Mouse (Mus musculus): ENCODE measurements around the gene Manba. TPM values are rescaled to one million over a fixed set of nuclear protein-coding genes. Genes with fewer than 3 reads are reported as not detected.

Gene Manba
- polyA plus RNA-seq, 2 experiments = 4.2 to 6.5 TPM

DNA sequence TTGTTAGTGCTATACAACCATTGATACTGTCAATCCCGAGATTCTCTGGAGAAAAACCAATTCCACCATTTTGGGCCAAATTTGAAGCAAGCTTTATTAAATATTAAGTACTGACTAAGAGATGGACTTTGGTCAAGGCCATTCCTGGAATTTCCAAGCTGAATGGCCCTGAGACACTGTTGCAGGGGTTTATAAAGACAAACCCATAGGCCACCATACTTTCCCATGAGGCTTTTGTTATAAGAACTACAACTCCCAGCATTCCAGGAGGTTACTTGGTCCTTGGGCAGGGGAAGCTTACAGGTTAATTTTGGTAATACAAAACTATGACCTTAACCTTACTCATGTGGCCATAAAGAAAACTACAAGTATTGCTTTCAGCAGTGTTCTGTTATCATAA lies 22.8 kb downstream of the Manba start:
- Histone ChIP-seq H3K4me3 (replicated peaks; ENCODE audit: low read length) (no peak overlapping the region), H3K27me3 (ENCODE audit: control insufficient read depth, insufficient read depth, low read length) (no peaks in the 10 kb centered on the region), H3K9ac (ENCODE audit: low read depth, low read length, severe bottlenecking) (no peak overlapping the region), H3K36me3 (ENCODE audit: control insufficient read depth, insufficient read depth, low read length) (no peaks in the 10 kb centered on the region), H3K9me3 (ENCODE audit: control insufficient read depth, low read length) (no peaks in the 10 kb centered on the region), H3K4me1 (ENCODE audit: control insufficient read depth, insufficient read depth, low read length) (no peaks in the 10 kb centered on the region), H3K27ac (replicated peaks; ENCODE audit: low read depth, low read length) (no peak overlapping the region), H3K4me2 (replicated peaks; ENCODE audit: low read depth, low read length, severe bottlenecking) (no peak overlapping the region)
- no peak for TF ChIP-seq POLR2A (IDR thresholded peaks at IDR 0.05; ENCODE audit: borderline replicate concordance, extremely low read depth, insufficient read depth, insufficient read length)
- ATAC-seq (ENCODE audit: low FRiP score, low read depth) = no peak
- DNase-seq (ENCODE audit: low spot score) = no peak
- WGBS = 93% methylated on average over 1 of the region's 1 CpGs

DNA sequence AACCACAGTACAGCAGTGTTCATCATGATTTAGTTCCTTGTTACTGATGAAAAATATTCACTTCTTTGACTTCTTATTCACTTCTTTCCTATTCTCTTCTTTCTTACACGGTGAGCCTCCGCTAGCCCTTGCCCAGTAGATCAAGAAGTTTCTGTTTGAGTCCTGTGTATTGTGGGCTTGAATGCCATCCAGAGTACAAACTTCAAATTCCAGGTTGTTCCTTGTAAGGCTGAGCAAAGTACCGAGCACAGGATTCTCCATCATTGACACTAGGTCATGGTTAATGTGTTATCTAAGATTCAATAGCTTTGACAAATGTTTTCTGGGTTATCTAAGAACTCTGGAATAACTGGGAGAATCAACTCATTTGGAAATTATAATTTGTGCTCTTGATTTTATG lies 25.0 kb downstream of the Manba start:
- WGBS = 92% methylated on average over 3 of the region's 3 CpGs
- Histone ChIP-seq H3K36me3 (ENCODE audit: control insufficient read depth, insufficient read depth, low read length) (no peaks in the 10 kb centered on the region), H3K4me3 (replicated peaks; ENCODE audit: low read length) (no peak overlapping the region), H3K4me2 (replicated peaks; ENCODE audit: low read depth, low read length, severe bottlenecking) (no peak overlapping the region), H3K27me3 (ENCODE audit: control insufficient read depth, insufficient read depth, low read length) (no peaks in the 10 kb centered on the region), H3K27ac (replicated peaks; ENCODE audit: low read depth, low read length) (no peak overlapping the region), H3K9ac (ENCODE audit: low read depth, low read length, severe bottlenecking) (no peak overlapping the region), H3K4me1 (ENCODE audit: control insufficient read depth, insufficient read depth, low read length) (no peaks in the 10 kb centered on the region), H3K9me3 (ENCODE audit: control insufficient read depth, low read length) (no peaks in the 10 kb centered on the region)
- TF ChIP-seq POLR2A (IDR thresholded peaks at IDR 0.05; ENCODE audit: borderline replicate concordance, extremely low read depth, insufficient read depth, insufficient read length) = no peak
- DNase-seq (ENCODE audit: low spot score) = no peak
- ATAC-seq (ENCODE audit: low FRiP score, low read depth) = no peak

DNA sequence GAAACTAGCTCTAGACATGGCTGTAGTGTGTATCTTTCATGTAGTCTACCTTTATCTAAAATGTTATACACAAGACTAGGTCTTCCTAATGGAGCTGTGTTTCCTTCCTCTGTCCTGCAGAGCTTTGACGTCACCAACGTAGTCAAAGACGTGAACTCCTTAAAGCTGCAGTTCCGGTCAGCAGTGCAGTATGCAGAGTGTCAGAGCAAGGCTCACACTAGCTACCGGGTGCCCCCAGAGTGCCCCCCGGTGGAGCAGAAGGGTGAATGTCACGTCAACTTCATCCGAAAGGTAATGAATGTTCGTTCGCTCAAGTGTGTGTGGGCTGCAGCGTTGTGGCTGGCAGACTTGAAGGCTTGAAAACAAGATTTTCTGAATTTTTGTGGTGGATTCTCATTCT lies 26.3 kb downstream of the Manba start:
- no peaks in the 10 kb centered on the region for H3K27me3 ChIP-seq (ENCODE audit: control insufficient read depth, insufficient read depth, low read length)
- H3K4me2 ChIP-seq (replicated peaks; ENCODE audit: low read depth, low read length, severe bottlenecking) = no peak overlapping the region
- DNase-seq (ENCODE audit: low spot score) (no peak), ATAC-seq (ENCODE audit: low FRiP score, low read depth) (no peak)
- 42% methylated on average over 11 of the region's 11 CpGs for WGBS
- no peaks in the 10 kb centered on the region for H3K4me1 ChIP-seq (ENCODE audit: control insufficient read depth, insufficient read depth, low read length)
- H3K9me3 ChIP-seq (ENCODE audit: control insufficient read depth, low read length) = no peaks in the 10 kb centered on the region
- TF ChIP-seq POLR2A (IDR thresholded peaks at IDR 0.05; ENCODE audit: borderline replicate concordance, extremely low read depth, insufficient read depth, insufficient read length) = no peak
- H3K27ac ChIP-seq (replicated peaks; ENCODE audit: low read depth, low read length) = no peak overlapping the region
- no peaks in the 10 kb centered on the region for H3K36me3 ChIP-seq (ENCODE audit: control insufficient read depth, insufficient read depth, low read length)
- no peak overlapping the region for H3K9ac ChIP-seq (ENCODE audit: low read depth, low read length, severe bottlenecking)
- H3K4me3 ChIP-seq (replicated peaks; ENCODE audit: low read length) = no peak overlapping the region

DNA sequence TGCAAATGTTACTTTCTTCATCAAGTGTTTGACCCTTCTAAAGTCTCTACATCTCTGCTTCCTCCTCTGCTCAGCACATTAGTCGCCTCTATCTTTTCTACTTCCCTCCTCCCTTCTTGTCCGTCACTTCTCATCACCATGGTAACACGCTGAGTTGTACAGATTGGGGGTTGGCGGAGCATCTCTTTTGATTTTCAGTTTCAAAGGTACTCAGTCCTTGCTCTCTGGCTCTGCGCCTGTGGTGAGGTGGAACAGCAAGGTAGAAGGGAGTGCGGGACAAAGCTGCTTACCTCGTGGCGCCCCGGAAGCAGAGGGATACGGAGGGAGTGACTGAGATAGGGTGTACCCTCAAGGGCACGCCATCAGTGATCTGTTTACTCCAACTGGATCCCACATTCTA lies 27.9 kb downstream of the Manba start:
- H3K4me2 ChIP-seq (replicated peaks; ENCODE audit: low read depth, low read length, severe bottlenecking) = no peak overlapping the region
- WGBS = 58% methylated on average over 11 of the region's 11 CpGs
- no peaks in the 10 kb centered on the region for H3K27me3 ChIP-seq (ENCODE audit: control insufficient read depth, insufficient read depth, low read length)
- no peaks in the 10 kb centered on the region for H3K36me3 ChIP-seq (ENCODE audit: control insufficient read depth, insufficient read depth, low read length)
- no peak overlapping the region for H3K4me3 ChIP-seq (replicated peaks; ENCODE audit: low read length)
- ATAC-seq (ENCODE audit: low FRiP score, low read depth) (no peak), DNase-seq (ENCODE audit: low spot score) (no peak)
- no peak overlapping the region for H3K27ac ChIP-seq (replicated peaks; ENCODE audit: low read depth, low read length)
- H3K9ac ChIP-seq (ENCODE audit: low read depth, low read length, severe bottlenecking) = no peak overlapping the region
- H3K4me1 ChIP-seq (ENCODE audit: control insufficient read depth, insufficient read depth, low read length) = no peaks in the 10 kb centered on the region
- no peak for TF ChIP-seq POLR2A (IDR thresholded peaks at IDR 0.05; ENCODE audit: borderline replicate concordance, extremely low read depth, insufficient read depth, insufficient read length)
- H3K9me3 ChIP-seq (ENCODE audit: control insufficient read depth, low read length) = no peaks in the 10 kb centered on the region

DNA sequence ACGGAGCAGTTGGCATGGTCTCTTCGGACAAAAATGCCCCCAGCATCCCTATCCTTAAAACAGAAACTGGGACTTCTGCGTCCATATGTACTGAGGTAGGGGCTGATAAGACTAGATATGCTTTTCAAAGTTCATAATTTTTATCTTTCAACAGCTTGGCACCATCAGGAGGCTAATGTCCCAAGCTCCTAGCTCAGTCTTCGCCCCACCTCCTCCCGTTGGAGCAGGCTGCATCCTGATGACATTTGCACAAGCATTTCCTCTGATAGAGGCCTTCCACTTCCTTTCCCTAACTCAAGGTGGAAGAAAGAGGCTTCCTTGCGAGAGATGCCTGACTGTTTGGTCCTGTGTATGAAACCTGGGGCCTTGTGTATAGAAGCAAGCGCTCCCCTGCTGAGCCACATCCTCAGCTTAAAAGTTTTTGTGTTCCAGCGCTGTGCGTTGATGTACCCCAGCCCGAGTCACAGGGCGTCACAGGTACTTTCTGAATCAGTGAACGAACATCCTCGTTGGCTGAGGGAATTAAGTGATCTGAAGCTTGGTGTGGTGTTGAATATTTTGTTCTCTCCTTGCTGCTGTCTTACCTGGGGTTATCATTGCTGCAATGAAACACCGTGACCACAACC lies 28.5 kb downstream of the Manba start:
- H3K27ac ChIP-seq (replicated peaks; ENCODE audit: low read depth, low read length) = no peak overlapping the region
- TF ChIP-seq POLR2A (IDR thresholded peaks at IDR 0.05; ENCODE audit: borderline replicate concordance, extremely low read depth, insufficient read depth, insufficient read length) = no peak
- DNase-seq (ENCODE audit: low spot score) (no peak), ATAC-seq (ENCODE audit: low FRiP score, low read depth) (no peak)
- 80% methylated on average over 14 of the region's 14 CpGs for WGBS
- no peaks in the 10 kb centered on the region for H3K36me3 ChIP-seq (ENCODE audit: control insufficient read depth, insufficient read depth, low read length)
- H3K4me3 ChIP-seq (replicated peaks; ENCODE audit: low read length) = no peak overlapping the region
- H3K4me1 ChIP-seq (ENCODE audit: control insufficient read depth, insufficient read depth, low read length) = no peaks in the 10 kb centered on the region
- H3K27me3 ChIP-seq (ENCODE audit: control insufficient read depth, insufficient read depth, low read length) = no peaks in the 10 kb centered on the region
- no peaks in the 10 kb centered on the region for H3K9me3 ChIP-seq (ENCODE audit: control insufficient read depth, low read length)
- H3K9ac ChIP-seq (ENCODE audit: low read depth, low read length, severe bottlenecking) = no peak overlapping the region
- H3K4me2 ChIP-seq (replicated peaks; ENCODE audit: low read depth, low read length, severe bottlenecking) = no peak overlapping the region

DNA sequence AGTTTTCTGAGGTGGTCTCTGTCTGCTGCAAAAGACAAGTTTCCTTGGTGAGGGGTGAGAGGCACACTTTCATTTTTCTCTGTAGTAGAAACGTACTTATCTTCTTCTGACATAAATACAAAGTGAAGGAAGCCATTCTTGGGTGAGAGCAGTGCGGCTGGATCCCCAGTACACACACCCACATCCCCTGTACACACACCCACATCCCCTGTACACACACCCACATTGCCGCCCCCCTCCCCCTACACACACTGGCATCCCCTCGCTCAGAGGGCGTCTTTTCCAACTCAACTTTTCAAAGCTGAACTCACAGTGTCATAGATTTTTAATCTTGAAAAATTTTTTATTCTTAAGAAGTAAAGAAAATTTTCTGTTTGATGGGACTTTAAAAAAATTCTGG lies 29.8 kb downstream of the Manba start:
- H3K9me3 ChIP-seq (ENCODE audit: control insufficient read depth, low read length) = no peaks in the 10 kb centered on the region
- H3K4me2 ChIP-seq (replicated peaks; ENCODE audit: low read depth, low read length, severe bottlenecking) = no peak overlapping the region
- H3K4me1 ChIP-seq (ENCODE audit: control insufficient read depth, insufficient read depth, low read length) = no peaks in the 10 kb centered on the region
- H3K27ac ChIP-seq (replicated peaks; ENCODE audit: low read depth, low read length) = no peak overlapping the region
- DNase-seq (ENCODE audit: low spot score) (no peak), ATAC-seq (ENCODE audit: low FRiP score, low read depth) (no peak)
- no peak overlapping the region for H3K4me3 ChIP-seq (replicated peaks; ENCODE audit: low read length)
- no peak for TF ChIP-seq POLR2A (IDR thresholded peaks at IDR 0.05; ENCODE audit: borderline replicate concordance, extremely low read depth, insufficient read depth, insufficient read length)
- H3K9ac ChIP-seq (ENCODE audit: low read depth, low read length, severe bottlenecking) = no peak overlapping the region
- H3K36me3 ChIP-seq (ENCODE audit: control insufficient read depth, insufficient read depth, low read length) = no peaks in the 10 kb centered on the region
- no peaks in the 10 kb centered on the region for H3K27me3 ChIP-seq (ENCODE audit: control insufficient read depth, insufficient read depth, low read length)
- 84% methylated on average over 5 of the region's 5 CpGs for WGBS
